ENCODE assay signal across 1 mouse cellular context in genomic region chr11:69324749-69325148, GRCm38 (mm10).
TF ChIP-seq lines count a peak whose summit lies in the region.

No protein-coding gene starts in this region.

TF ChIP-seq in MEL, 35 proteins besides CTCF, POLR2A, EP300 and RAD21 (continued from another document):
- TF ChIP-seq POLR2AphosphoS2 (IDR thresholded peaks at IDR 0.05; ENCODE audit: low read length) (no peak), TBP (IDR thresholded peaks at IDR 0.05; ENCODE audit: low read depth, low read length) (no peak), ZNF384 (IDR thresholded peaks at IDR 0.05; ENCODE audit: low read depth, low read length) (no peak), CHD2 (IDR thresholded peaks at IDR 0.05; ENCODE audit: low read length) (no peak), MAFK (IDR thresholded peaks at IDR 0.05; ENCODE audit: borderline replicate concordance, low read depth, low read length) (no peak), ELF1 (IDR thresholded peaks at IDR 0.05; ENCODE audit: low read depth, low read length) (no peak), USF1 (IDR thresholded peaks at IDR 0.05; ENCODE audit: low read depth, low read length) (no peak), CHD1 (IDR thresholded peaks at IDR 0.05; ENCODE audit: low read depth, low read length) (0 out of 2 replicates have a peak, but pooled peaks have one; percentile 34), MAX (IDR thresholded peaks at IDR 0.05; ENCODE audit: low read length) (peak; percentile 49; the same call in 1 of the 2 replicates), TAL1 (IDR thresholded peaks at IDR 0.05; ENCODE audit: low read length) (no peak), ETS1 (IDR thresholded peaks at IDR 0.05; ENCODE audit: low read depth, low read length) (no peak), GABPA (IDR thresholded peaks at IDR 0.05; ENCODE audit: low read depth, low read length) (no peak), ZKSCAN1 (IDR thresholded peaks at IDR 0.05; ENCODE audit: low read depth, low read length) (no peak), GATA1 (IDR thresholded peaks at IDR 0.05; ENCODE audit: low read depth, low read length) (no peak), USF2 (IDR thresholded peaks at IDR 0.05; ENCODE audit: borderline replicate concordance in 1 of 2, insufficient read depth in 1 of 2, low read depth in 1 of 2, low read length in 2 of 2) (no peak), POLR2AphosphoS5 (IDR thresholded peaks at IDR 0.05; ENCODE audit: borderline replicate concordance, low read depth, low read length) (no peak), KAT2A (conservative IDR thresholded peaks at IDR 0.05; ENCODE audit: low read depth, low read length) (no peak), HCFC1 (IDR thresholded peaks at IDR 0.05; ENCODE audit: low read depth, low read length) (no peak), BHLHE40 (IDR thresholded peaks at IDR 0.05; ENCODE audit: borderline replicate concordance, low read depth, low read length) (no peak), MYC (IDR thresholded peaks at IDR 0.05; ENCODE audit: low read depth, low read length) (no peak), NRF1 (IDR thresholded peaks at IDR 0.05; ENCODE audit: insufficient read depth, low read depth, low read length, poor library complexity, severe bottlenecking) (no peak), UBTF (IDR thresholded peaks at IDR 0.05; ENCODE audit: borderline replicate concordance, insufficient read depth, low read depth, low read length) (no peak), MEF2A (IDR thresholded peaks at IDR 0.05; ENCODE audit: extremely low read depth, insufficient replicate concordance, low read depth, low read length, poor library complexity, severe bottlenecking) (no peak), MYB (IDR thresholded peaks at IDR 0.05; ENCODE audit: low read depth, low read length) (no peak), TCF12 (IDR thresholded peaks at IDR 0.05; ENCODE audit: low read depth, low read length) (no peak), SMC3 (IDR thresholded peaks at IDR 0.05; ENCODE audit: low read depth, low read length) (no peak), MAZ (IDR thresholded peaks at IDR 0.05; ENCODE audit: low read depth, low read length) (0 out of 2 replicates have a peak, but pooled peaks have one; percentile 12), SIN3A (IDR thresholded peaks at IDR 0.05; ENCODE audit: low read length) (no peak), JUND (IDR thresholded peaks at IDR 0.05; ENCODE audit: low read depth, low read length) (no peak)
